Mouse (Mus musculus): ENCODE measurements around the gene Faap20. TPM values are rescaled to one million over a fixed set of nuclear protein-coding genes. Genes with fewer than 3 reads are reported as not detected.

Gene Faap20
- polyA plus RNA-seq, 1 experiment from 2014 or later = 104 TPM

- no peak overlapping the region; the same call in 1 of the 2 replicates for H3K4me2 ChIP-seq (ENCODE audit: low read depth, severe bottlenecking)
- ATAC-seq (ENCODE audit: insufficient number of reproducible peaks, low FRiP score, low TSS enrichment, low read depth) (no peak), DNase-seq (ENCODE audit: low spot score) (no peak)
- peaks cover 55% of the 10 kb centered on the region for H3K4me1 ChIP-seq (ENCODE audit: control insufficient read depth, insufficient read depth, low read length)
- H3K4me3 ChIP-seq (ENCODE audit: low read depth, low read length) = no peak overlapping the region
- no peak overlapping the region; the same call in 1 of the 2 replicates for H3K9ac ChIP-seq (ENCODE audit: low read length)
- no peaks in the 10 kb centered on the region for H3K27me3 ChIP-seq (ENCODE audit: control insufficient read depth, insufficient read depth, low read length)
- H3K9me3 ChIP-seq (ENCODE audit: control insufficient read depth, low read length) = no peaks in the 10 kb centered on the region
- peak overlapping the region; percentile 97 for H3K27ac ChIP-seq (replicated peaks; ENCODE audit: low read depth, low read length)
- WGBS = 93% methylated on average over 8 of the region's 8 CpGs
- no peaks in the 10 kb centered on the region for H3K36me3 ChIP-seq (ENCODE audit: control insufficient read depth, insufficient read depth, low read length)
Measured at GRCm38 (mm10) chr4:155281652-155282051, 32.0 kb downstream of the Faap20 start.

- ATAC-seq (ENCODE audit: insufficient number of reproducible peaks, low FRiP score, low TSS enrichment, low read depth) (peak; percentile 32; the same call in 1 of the 2 replicates), DNase-seq (ENCODE audit: low spot score) (peak; percentile 45)
- H3K4me3 ChIP-seq (ENCODE audit: low read depth, low read length) = no peak overlapping the region
- no peaks in the 10 kb centered on the region for H3K36me3 ChIP-seq (ENCODE audit: control insufficient read depth, insufficient read depth, low read length)
- 30% methylated on average over 6 of the region's 6 CpGs for WGBS
- peak overlapping the region; percentile 30; the same call in 1 of the 2 replicates for H3K9ac ChIP-seq (ENCODE audit: low read length)
- peaks cover 55% of the 10 kb centered on the region for H3K4me1 ChIP-seq (ENCODE audit: control insufficient read depth, insufficient read depth, low read length)
- H3K27ac ChIP-seq (replicated peaks; ENCODE audit: low read depth, low read length) = peak overlapping the region; percentile 97
- no peaks in the 10 kb centered on the region for H3K27me3 ChIP-seq (ENCODE audit: control insufficient read depth, insufficient read depth, low read length)
- H3K9me3 ChIP-seq (ENCODE audit: control insufficient read depth, low read length) = no peaks in the 10 kb centered on the region
- peak overlapping the region; percentile 20; the same call in 1 of the 2 replicates for H3K4me2 ChIP-seq (ENCODE audit: low read depth, severe bottlenecking)
Measured at GRCm38 (mm10) chr4:155282231-155282630, 32.6 kb downstream of the Faap20 start.

- peak overlapping the region; percentile 10 for H3K4me3 ChIP-seq (ENCODE audit: low read depth, low read length)
- H3K36me3 ChIP-seq (ENCODE audit: control insufficient read depth, insufficient read depth, low read length) = no peaks in the 10 kb centered on the region
- no peaks in the 10 kb centered on the region for H3K27me3 ChIP-seq (ENCODE audit: control insufficient read depth, insufficient read depth, low read length)
- H3K9me3 ChIP-seq (ENCODE audit: control insufficient read depth, low read length) = no peaks in the 10 kb centered on the region
- H3K4me1 ChIP-seq (ENCODE audit: control insufficient read depth, insufficient read depth, low read length) = peaks cover 54% of the 10 kb centered on the region
- WGBS = 4% methylated on average over 11 of the region's 11 CpGs
- DNase-seq (ENCODE audit: low spot score) (peak; percentile 87), ATAC-seq (ENCODE audit: insufficient number of reproducible peaks, low FRiP score, low TSS enrichment, low read depth) (peak; percentile 90)
- peak overlapping the region; percentile 49 for H3K9ac ChIP-seq (ENCODE audit: low read length)
- peak overlapping the region; percentile 97 for H3K27ac ChIP-seq (replicated peaks; ENCODE audit: low read depth, low read length)
- peak overlapping the region; percentile 34 for H3K4me2 ChIP-seq (ENCODE audit: low read depth, severe bottlenecking)
Measured at GRCm38 (mm10) chr4:155283001-155283503, 33.5 kb downstream of the Faap20 start.

GRCm38 (mm10) chr4:155283585-155283984, 34.0 kb downstream of the Faap20 start:
- peak overlapping the region; percentile 34 for H3K4me2 ChIP-seq (ENCODE audit: low read depth, severe bottlenecking)
- H3K4me1 ChIP-seq (ENCODE audit: control insufficient read depth, insufficient read depth, low read length) = peaks cover 48% of the 10 kb centered on the region
- DNase-seq (ENCODE audit: low spot score) = no peak
- WGBS = 30% methylated on average over 9 of the region's 9 CpGs
- no peaks in the 10 kb centered on the region for H3K9me3 ChIP-seq (ENCODE audit: control insufficient read depth, low read length)
- peak overlapping the region; percentile 10 for H3K4me3 ChIP-seq (ENCODE audit: low read depth, low read length)
- no peaks in the 10 kb centered on the region for H3K27me3 ChIP-seq (ENCODE audit: control insufficient read depth, insufficient read depth, low read length)
- peak; percentile 18; the same call in 1 of the 2 replicates for ATAC-seq (ENCODE audit: insufficient number of reproducible peaks, low FRiP score, low TSS enrichment, low read depth)
- H3K27ac ChIP-seq (replicated peaks; ENCODE audit: low read depth, low read length) = peak overlapping the region; percentile 97
- no peaks in the 10 kb centered on the region for H3K36me3 ChIP-seq (ENCODE audit: control insufficient read depth, insufficient read depth, low read length)
- H3K9ac ChIP-seq (ENCODE audit: low read length) = peak overlapping the region; percentile 17

- H3K4me3 ChIP-seq (ENCODE audit: low read depth, low read length) = no peak overlapping the region
- 20% methylated on average over 15 of the region's 15 CpGs for WGBS
- no peak overlapping the region for H3K4me2 ChIP-seq (ENCODE audit: low read depth, severe bottlenecking)
- no peak overlapping the region for H3K9ac ChIP-seq (ENCODE audit: low read length)
- ATAC-seq (ENCODE audit: insufficient number of reproducible peaks, low FRiP score, low TSS enrichment, low read depth) (no peak), DNase-seq (ENCODE audit: low spot score) (peak; percentile 60)
- no peaks in the 10 kb centered on the region for H3K9me3 ChIP-seq (ENCODE audit: control insufficient read depth, low read length)
- H3K4me1 ChIP-seq (ENCODE audit: control insufficient read depth, insufficient read depth, low read length) = peaks cover 45% of the 10 kb centered on the region
- no peaks in the 10 kb centered on the region for H3K27me3 ChIP-seq (ENCODE audit: control insufficient read depth, insufficient read depth, low read length)
- peak overlapping the region; percentile 97 for H3K27ac ChIP-seq (replicated peaks; ENCODE audit: low read depth, low read length)
- no peaks in the 10 kb centered on the region for H3K36me3 ChIP-seq (ENCODE audit: control insufficient read depth, insufficient read depth, low read length)
Measured at GRCm38 (mm10) chr4:155284521-155285379, 35.1 kb downstream of the Faap20 start.

- Histone ChIP-seq H3K4me2 (ENCODE audit: low read depth, severe bottlenecking) (no peak overlapping the region), H3K4me1 (ENCODE audit: control insufficient read depth, insufficient read depth, low read length) (peaks cover 40% of the 10 kb centered on the region), H3K27ac (replicated peaks; ENCODE audit: low read depth, low read length) (no peak overlapping the region), H3K9ac (ENCODE audit: low read length) (no peak overlapping the region), H3K36me3 (ENCODE audit: control insufficient read depth, insufficient read depth, low read length) (no peaks in the 10 kb centered on the region), H3K4me3 (ENCODE audit: low read depth, low read length) (no peak overlapping the region), H3K9me3 (ENCODE audit: control insufficient read depth, low read length) (no peaks in the 10 kb centered on the region), H3K27me3 (ENCODE audit: control insufficient read depth, insufficient read depth, low read length) (no peaks in the 10 kb centered on the region)
- ATAC-seq (ENCODE audit: insufficient number of reproducible peaks, low FRiP score, low TSS enrichment, low read depth) = no peak
- DNase-seq (ENCODE audit: low spot score) = no peak
- WGBS = 93% methylated on average over 4 of the region's 4 CpGs
Measured at GRCm38 (mm10) chr4:155286090-155286489, 36.5 kb downstream of the Faap20 start.

- WGBS = 91% methylated on average over 11 of the region's 11 CpGs
- ATAC-seq (ENCODE audit: insufficient number of reproducible peaks, low FRiP score, low TSS enrichment, low read depth) (no peak), DNase-seq (ENCODE audit: low spot score) (no peak)
- no peaks in the 10 kb centered on the region for H3K27me3 ChIP-seq (ENCODE audit: control insufficient read depth, insufficient read depth, low read length)
- H3K36me3 ChIP-seq (ENCODE audit: control insufficient read depth, insufficient read depth, low read length) = no peaks in the 10 kb centered on the region
- peaks cover 26% of the 10 kb centered on the region for H3K4me1 ChIP-seq (ENCODE audit: control insufficient read depth, insufficient read depth, low read length)
- H3K9ac ChIP-seq (ENCODE audit: low read length) = no peak overlapping the region
- no peak overlapping the region for H3K4me2 ChIP-seq (ENCODE audit: low read depth, severe bottlenecking)
- no peak overlapping the region for H3K27ac ChIP-seq (replicated peaks; ENCODE audit: low read depth, low read length)
- no peak overlapping the region for H3K4me3 ChIP-seq (ENCODE audit: low read depth, low read length)
- no peaks in the 10 kb centered on the region for H3K9me3 ChIP-seq (ENCODE audit: control insufficient read depth, low read length)
Measured at GRCm38 (mm10) chr4:155287713-155288112, 38.1 kb downstream of the Faap20 start.

- no peak overlapping the region for H3K27ac ChIP-seq (replicated peaks; ENCODE audit: low read depth, low read length)
- 85% methylated on average over 1 of the region's 1 CpGs for WGBS
- H3K4me1 ChIP-seq (ENCODE audit: control insufficient read depth, insufficient read depth, low read length) = peaks cover 18% of the 10 kb centered on the region
- DNase-seq (ENCODE audit: low spot score) (no peak), ATAC-seq (ENCODE audit: insufficient number of reproducible peaks, low FRiP score, low TSS enrichment, low read depth) (no peak)
- no peaks in the 10 kb centered on the region for H3K36me3 ChIP-seq (ENCODE audit: control insufficient read depth, insufficient read depth, low read length)
- H3K27me3 ChIP-seq (ENCODE audit: control insufficient read depth, insufficient read depth, low read length) = no peaks in the 10 kb centered on the region
- no peak overlapping the region for H3K9ac ChIP-seq (ENCODE audit: low read length)
- no peaks in the 10 kb centered on the region for H3K9me3 ChIP-seq (ENCODE audit: control insufficient read depth, low read length)
- no peak overlapping the region for H3K4me3 ChIP-seq (ENCODE audit: low read depth, low read length)
- H3K4me2 ChIP-seq (ENCODE audit: low read depth, severe bottlenecking) = no peak overlapping the region
Measured at GRCm38 (mm10) chr4:155288586-155288985, 39.0 kb downstream of the Faap20 start.
